Mouse (Mus musculus): ENCODE measurements around the gene Nipa2.

Nipa2 gene

DNA sequence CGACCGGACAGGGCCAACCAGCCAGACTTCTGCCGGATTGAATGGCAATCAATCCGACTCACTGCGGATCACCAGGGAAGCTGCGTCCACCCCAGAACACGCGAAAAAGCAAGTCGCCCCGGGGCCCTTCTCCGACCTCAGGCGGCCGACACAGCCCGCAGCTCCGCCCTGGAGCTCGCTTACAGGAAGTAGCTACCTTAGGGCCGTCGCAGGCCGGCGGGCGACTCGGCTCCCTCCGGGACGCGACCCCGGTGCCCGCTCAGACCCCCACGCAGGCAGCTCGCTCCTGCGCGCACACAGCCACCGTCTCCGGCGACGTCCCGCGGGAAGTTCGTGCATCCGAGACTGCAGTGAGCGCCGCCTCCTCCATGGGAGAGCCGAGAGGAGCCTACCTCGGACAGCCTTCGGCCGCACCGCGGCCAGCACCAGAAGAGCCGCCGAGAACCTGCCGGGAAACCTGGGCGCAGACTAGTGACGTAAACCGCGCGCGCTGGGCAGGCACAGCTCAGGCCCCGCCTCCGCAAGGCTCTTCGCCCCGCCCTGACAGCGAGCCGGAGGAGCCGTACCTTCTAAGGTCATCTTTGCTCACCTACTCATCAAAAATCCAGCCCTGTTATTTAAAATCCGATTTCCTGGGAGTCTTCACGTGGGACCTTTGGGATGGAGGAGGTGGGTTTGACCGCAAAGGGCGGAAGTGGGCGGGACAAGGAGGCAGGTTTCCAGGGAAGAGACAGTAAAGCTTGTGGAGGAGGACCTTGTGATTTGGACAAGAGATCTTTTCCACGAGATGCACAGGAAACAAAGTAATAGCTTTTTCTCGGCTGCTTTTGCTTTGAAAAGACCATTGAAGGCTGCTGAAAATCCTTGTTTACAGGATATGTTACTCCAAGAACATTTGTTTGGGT is at the start of gene Nipa2:
Nipa2 (minus strand) TSS at position 473 of the 905 bp plus-strand sequence.
- DNase-seq (ENCODE audit: low spot score): peak; percentile 86

DNA sequence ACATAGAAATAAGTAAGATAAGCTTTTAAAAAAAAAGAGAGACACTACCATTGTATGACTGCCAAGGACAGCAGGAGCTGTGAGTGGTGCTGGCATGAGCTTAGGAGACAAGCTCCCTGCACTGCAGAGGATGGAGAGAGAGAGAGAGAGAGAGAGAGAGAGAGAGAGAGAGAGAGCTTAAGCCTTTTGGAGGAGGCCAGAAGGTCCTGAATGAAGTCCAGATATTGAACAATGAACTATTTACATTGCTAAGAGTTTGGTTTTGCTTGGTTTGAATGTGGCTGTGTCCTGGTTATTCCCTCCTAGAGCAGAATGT is 48.7 kb upstream of the Nipa2 start:
- no peak for DNase-seq (ENCODE audit: low spot score)

- DNase-seq (ENCODE audit: low spot score): no peak
Measured at GRCm38 (mm10) chr7:56010318-56011017, 48.2 kb upstream of the Nipa2 start.

GRCm38 (mm10) chr7:55998997-55999396 is 36.7 kb upstream of the Nipa2 start:
- DNase-seq (ENCODE audit: low spot score): no peak

DNA sequence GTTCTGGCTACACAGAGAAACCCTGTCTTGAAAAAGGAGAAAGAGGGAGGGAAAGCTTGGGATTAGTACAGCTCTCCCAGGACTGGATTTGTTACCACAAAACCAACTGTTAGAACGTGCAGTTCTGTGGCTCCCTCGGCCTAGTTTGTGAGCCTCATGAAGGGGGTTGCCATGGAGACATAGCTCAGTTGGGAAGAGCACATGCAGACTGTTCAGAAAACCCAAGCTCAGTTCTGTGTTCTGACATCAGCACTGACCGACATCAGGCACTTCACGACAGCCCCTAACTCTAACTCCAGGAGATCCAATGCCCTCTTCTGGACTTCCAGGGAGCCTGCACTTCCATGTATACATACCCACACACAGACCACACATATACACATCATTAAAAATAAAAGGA is 32.7 kb upstream of the Nipa2 start:
- DNase-seq (ENCODE audit: low spot score): no peak

- no peak for DNase-seq (ENCODE audit: low spot score)
Measured at GRCm38 (mm10) chr7:55991858-55992257, 29.6 kb upstream of the Nipa2 start.

GRCm38 (mm10) chr7:55991129-55991528 is 28.9 kb upstream of the Nipa2 start:
- no peak for DNase-seq (ENCODE audit: low spot score)

DNA sequence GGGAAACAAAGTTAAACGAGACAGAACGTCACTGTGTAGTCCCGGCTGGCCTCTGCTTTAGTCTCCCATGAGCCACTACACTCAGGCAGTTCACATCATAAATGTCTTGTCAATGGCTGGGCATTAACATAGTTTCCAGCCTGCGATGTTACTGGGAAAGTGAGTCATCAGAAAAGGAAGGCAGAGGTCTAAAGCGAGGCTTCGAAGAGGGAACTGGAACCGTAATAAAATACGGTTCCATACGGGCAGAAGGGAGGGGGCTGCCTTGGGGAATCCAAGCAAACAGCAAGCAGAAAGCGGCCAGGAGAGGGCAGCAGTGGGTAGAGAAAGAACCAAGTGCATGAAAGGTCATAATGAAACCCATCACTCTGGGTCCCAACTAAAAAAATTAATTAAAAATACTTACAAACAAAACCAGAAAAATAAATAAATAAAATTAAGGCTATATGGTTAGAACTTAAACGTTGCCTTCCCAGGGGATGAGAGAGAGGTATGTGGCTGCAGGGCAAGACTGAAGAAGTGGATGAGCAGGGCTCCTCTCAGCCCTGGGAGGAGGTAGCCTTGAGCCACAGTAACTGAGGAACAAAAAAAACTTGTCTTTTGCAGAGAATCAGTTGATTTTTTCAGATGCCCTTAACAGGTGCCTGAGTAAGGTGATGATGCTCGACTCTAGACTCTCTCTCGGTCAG is 24.4 kb upstream of the Nipa2 start:
- DNase-seq (ENCODE audit: low spot score): peak; percentile 81

DNA sequence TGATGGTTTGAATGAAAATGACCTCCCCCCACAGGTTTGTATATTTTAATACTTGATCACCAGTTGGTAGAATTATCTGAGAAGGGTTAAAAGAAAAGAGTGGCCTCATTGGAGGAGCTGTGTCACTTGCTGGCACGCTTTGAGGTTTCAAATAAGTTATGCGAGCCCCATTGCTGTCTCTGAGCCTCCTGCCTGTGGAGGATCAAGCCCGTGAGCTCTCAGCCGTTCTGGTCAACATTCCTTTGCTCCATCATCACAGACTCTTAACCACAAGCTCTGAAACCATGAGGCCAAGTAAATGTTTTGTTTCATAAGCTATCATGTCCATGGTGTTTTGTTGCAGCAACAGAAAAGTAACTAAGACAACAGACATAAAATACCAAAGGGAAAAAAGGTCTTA is 22.5 kb upstream of the Nipa2 start:
- DNase-seq (ENCODE audit: low spot score): no peak

DNA sequence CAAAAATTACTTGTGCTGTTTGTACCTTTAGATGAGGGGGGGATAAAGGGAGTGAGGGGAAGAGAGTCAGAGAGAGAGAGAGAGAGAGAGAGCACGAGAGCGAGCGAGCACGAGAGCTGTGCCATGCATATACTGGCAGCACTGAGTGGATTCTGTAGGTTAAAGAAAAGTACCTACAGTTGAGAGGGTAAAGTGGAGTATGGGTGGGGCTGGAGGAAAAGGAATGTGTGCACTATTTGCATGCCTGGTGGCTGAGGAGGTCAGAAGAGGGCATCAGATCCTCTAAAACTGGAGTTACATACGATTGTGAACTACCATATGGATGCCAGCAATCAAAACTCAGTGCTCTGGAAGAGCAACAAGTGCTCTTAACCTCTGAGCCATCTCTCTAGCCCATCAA is 20.8 kb upstream of the Nipa2 start:
- no peak for DNase-seq (ENCODE audit: low spot score)

GRCm38 (mm10) chr7:55982010-55982700 is 19.9 kb upstream of the Nipa2 start:
- DNase-seq (ENCODE audit: low spot score): no peak

DNA sequence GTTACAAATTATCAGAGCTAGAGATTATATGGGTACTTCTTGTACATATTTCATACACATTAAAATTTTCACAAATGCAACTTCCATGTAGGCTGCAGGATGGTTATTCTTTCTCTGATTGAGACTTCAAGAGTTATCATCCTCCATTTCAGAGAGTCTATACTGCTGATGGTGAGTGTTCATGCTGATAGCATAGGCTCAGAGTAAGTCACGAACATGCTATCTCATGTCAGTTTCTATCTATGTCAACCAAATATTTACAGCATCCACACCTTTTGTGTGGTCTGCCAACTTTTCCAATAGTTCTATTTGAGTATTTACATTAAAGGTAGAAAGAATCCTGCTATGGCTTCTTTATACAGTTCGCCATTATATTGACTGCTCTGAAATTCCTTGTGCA is 19.2 kb upstream of the Nipa2 start:
- DNase-seq (ENCODE audit: low spot score): no peak

GRCm38 (mm10) chr7:55974429-55974828 is 12.2 kb upstream of the Nipa2 start:
- no peak for DNase-seq (ENCODE audit: low spot score)

GRCm38 (mm10) chr7:55969415-55969814 is 7.1 kb upstream of the Nipa2 start:
- DNase-seq (ENCODE audit: low spot score): no peak

DNA sequence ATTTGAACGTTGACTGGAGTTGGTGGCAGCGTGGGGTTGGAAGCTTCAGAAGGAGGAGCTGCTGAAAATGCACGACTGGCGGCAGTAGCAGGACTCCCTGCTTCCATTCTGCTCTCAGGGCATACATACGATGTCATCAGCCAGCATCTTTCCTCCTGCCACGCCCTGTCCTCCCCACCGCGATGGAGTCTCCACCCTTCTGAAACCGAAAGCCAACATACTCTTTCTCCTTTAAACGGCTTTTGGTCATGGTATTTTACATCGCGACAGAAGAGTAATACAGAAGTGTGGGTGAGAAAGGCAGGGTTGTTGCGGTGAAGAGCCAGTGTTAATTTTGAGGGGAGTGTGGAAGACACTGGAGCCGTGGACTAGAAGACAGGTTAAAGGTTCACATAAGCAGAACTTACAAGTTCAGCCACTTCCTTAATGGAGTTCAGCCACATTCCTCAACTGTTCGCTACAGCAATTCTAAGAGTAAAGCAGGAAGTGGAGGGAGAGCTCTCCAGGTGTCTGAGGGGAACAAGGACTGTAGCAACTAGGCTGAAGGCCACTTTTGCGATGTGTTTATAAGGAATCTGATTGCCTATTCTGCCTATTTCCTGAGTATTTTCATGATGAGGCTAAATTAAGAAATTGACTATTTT is 6.1 kb upstream of the Nipa2 start:
- no peak for DNase-seq (ENCODE audit: low spot score)

DNA sequence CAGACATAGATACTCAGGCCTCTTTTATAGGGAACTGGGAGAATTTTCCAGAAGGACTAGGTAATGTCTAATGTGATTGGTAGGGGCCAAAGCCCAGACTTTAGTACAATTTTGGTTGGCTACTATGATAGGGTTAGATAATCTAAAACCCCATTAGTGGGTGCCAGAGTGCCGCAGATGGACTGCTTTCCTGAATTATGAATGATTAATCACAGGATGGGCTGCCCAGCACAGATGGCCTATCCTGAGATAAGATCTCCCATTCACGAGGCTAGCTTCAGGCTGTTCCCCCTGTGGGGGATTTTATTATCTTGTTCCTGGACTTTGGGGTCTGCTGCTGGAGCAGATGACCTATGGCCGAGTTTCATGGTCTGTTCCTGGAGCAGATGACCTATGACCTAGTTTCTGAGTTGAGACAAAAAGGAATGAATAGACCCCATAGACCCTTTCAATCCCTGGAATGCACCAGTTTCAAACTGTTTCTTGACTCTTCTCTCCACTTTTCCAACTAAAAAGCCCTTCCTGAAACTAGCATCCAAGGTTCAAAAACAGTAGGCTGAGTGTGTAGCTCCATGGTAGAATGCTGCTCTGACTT is 4.7 kb upstream of the Nipa2 start:
- no peak for DNase-seq (ENCODE audit: low spot score)

- no peak for DNase-seq (ENCODE audit: low spot score)
Measured at GRCm38 (mm10) chr7:55960506-55960905, 1.8 kb downstream of the Nipa2 start.

DNA sequence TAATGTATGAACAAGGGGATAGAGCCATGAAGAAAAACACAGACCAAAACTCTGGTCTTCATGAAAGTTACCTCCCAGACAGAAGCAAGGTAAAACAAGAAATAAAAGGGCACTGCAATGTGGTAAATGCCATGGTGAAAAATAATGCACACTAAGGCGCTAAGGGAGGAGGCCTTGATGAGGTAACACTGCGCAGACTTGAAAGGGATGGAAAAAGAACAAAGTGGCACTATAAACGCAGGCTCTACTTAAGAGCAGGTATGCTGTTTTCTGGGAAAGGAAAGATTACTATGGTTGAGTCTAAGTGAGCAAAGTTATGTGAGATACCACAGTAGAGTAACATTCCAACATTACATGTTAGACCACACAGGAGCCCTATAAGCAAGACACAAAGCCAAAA is 2.5 kb downstream of the Nipa2 start:
- no peak for DNase-seq (ENCODE audit: low spot score)

- DNase-seq (ENCODE audit: low spot score): no peak
Measured at GRCm38 (mm10) chr7:55957916-55958315, 4.4 kb downstream of the Nipa2 start.

DNA sequence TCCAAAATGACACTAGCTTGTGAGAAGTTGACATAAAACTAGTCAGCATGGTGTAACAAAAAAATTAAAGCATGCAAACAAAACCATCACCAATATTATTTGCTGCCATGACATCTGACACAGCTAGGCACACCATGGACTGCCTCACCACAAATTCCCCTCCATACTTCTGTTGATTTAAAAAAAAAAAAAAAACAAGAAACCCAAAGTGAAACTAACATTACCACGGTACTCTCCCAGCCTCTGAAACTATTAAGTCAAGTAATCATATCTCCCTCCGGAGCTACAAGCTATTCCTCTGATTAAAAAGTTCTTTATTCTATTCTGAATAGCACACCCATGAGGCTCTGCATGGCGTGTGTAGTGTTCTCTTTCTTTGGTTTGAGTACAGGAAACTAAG is 5.1 kb downstream of the Nipa2 start:
- no peak for DNase-seq (ENCODE audit: low spot score)

DNA sequence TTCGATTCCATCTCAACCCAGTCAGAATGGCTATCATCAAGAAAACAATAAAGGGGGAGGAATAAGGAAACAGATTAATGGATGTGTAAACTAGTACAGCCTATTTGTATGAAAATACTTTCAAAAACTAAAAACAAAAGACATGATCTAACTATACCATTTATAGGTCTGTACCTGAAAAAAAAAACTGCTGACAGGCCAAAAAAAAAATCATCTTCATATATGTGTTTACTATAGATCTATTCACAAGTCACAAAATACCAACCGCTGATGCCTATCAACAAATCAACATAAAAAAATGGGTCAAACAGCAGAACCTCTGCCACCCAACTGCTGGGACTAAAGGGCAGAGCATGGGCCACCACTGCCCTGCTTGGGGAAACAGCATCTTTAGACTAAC is 6.2 kb downstream of the Nipa2 start:
- no peak for DNase-seq (ENCODE audit: low spot score)

DNA sequence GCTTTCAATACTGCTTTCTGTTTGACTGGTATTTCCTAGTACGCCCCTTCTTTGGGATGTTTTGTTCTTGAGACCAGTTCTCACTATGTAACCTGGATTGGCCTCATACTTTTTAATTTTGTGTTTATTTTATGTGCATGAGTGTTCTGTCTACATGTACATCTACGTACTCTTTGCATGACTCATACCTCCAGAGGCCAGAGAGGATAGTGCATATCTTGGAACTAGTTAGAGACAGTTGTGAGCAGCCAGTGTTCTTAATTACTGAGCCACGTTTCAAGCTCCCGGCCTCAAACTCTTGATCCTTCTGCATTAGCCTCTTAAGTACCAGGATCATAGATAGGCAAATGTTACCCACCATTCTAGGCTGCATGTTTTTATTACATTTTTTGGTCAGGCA is 23.9 kb downstream of the Nipa2 start:
- no peak for DNase-seq (ENCODE audit: low spot score)

Data from layer of hippocampus, adult 9-10 months (tissue).